Mouse (Mus musculus): ENCODE data around the gene Myl9. TPM values are rescaled to one million over a fixed set of nuclear protein-coding genes. Genes with fewer than 3 reads are reported as not detected.
A peak's percentile ranks its signal among the peaks of the same experiment; 100 is the strongest.

Myl9 gene
- polyA plus RNA-seq, 1 experiment from 2014 or later: 310 TPM

DNA sequence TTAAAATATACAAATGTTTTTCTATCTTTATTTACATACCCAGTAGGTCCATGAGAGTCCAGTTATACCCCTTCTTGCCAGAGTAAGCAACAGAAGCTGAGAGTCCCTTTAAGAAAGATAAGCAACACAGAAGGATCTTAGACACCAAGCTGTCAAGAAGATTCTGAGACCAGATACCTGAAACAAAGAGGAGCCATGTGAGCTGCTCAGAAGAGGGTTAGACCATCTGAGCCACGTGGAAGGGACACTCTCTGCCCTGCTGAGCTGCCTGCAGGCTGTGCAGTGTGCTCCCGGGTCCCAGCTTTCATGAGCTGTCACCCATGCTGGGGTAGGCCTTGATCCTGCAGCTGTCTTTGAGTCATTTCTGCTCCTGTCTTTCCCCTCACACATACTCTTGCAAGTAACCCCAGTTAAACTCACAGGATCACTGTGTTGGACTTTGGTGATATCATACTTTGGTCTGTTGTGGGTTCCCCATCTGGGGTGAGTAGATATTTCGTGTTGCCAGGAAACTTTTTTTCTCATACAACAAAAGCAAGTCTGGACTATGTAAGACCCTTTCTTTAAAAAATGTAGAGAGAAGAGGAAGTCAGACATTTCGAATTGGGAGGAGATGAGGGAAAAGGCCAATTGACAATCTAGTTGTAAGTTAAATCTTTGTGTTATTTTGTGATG lies 28.6 kb downstream of the Myl9 start:
- H3K4me3 ChIP-seq (ENCODE audit: low read depth, low read length): no peak overlapping the region
- WGBS: 62% methylated on average over 4 of the region's 4 CpGs
- no peaks in the 10 kb centered on the region for H3K27me3 ChIP-seq (replicated peaks; ENCODE audit: control insufficient read depth, insufficient read depth, low read length)
- no peaks in the 10 kb centered on the region for H3K9me3 ChIP-seq (ENCODE audit: control insufficient read depth, low read length)
- no peak overlapping the region for H3K4me2 ChIP-seq (ENCODE audit: low read depth, low read length)
- DNase-seq (ENCODE audit: low spot score): no peak
- no peaks in the 10 kb centered on the region for H3K4me1 ChIP-seq (ENCODE audit: control insufficient read depth, insufficient read depth, low read length)
- H3K36me3 ChIP-seq (ENCODE audit: control insufficient read depth, insufficient read depth, low read length): no peaks in the 10 kb centered on the region
- no peak overlapping the region for H3K27ac ChIP-seq (replicated peaks; ENCODE audit: low read depth, low read length)
- ATAC-seq (ENCODE audit: low read depth): no peak
- no peak overlapping the region for H3K9ac ChIP-seq (ENCODE audit: low read depth, low read length)

DNA sequence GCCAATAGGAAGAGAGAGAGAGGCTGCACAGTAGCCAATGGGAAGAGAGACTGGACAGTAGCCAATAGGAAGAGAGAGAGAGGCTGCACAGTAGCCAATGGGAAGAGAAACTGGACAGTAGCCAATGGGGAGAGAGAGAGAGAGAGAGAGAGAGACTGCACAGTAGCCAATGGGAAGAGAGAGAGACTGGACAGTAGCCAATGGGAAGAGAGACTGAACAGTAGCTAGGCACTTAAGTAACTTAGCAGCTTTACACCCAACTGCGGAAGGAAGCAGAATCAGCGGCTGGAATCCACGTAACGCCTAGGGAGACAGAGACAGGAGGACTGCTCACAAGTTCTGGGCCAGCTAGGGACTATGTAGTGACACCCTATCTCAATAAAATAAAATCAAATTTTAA lies 29.4 kb downstream of the Myl9 start:
- DNase-seq (ENCODE audit: low spot score) (no peak), ATAC-seq (ENCODE audit: low read depth) (no peak)
- Histone ChIP-seq H3K27me3 (replicated peaks; ENCODE audit: control insufficient read depth, insufficient read depth, low read length) (no peaks in the 10 kb centered on the region), H3K36me3 (ENCODE audit: control insufficient read depth, insufficient read depth, low read length) (no peaks in the 10 kb centered on the region), H3K9me3 (ENCODE audit: control insufficient read depth, low read length) (no peaks in the 10 kb centered on the region), H3K9ac (ENCODE audit: low read depth, low read length) (no peak overlapping the region), H3K27ac (replicated peaks; ENCODE audit: low read depth, low read length) (no peak overlapping the region), H3K4me1 (ENCODE audit: control insufficient read depth, insufficient read depth, low read length) (no peaks in the 10 kb centered on the region), H3K4me3 (ENCODE audit: low read depth, low read length) (no peak overlapping the region), H3K4me2 (ENCODE audit: low read depth, low read length) (no peak overlapping the region)
- 85% methylated on average over 4 of the region's 4 CpGs for WGBS

GRCm38 (mm10) chr2:156806886-156807285 lies 31.7 kb downstream of the Myl9 start:
- no peaks in the 10 kb centered on the region for H3K9me3 ChIP-seq (ENCODE audit: control insufficient read depth, low read length)
- ATAC-seq (ENCODE audit: low read depth): no peak
- no peaks in the 10 kb centered on the region for H3K4me1 ChIP-seq (ENCODE audit: control insufficient read depth, insufficient read depth, low read length)
- no peak for DNase-seq (ENCODE audit: low spot score)
- H3K4me2 ChIP-seq (ENCODE audit: low read depth, low read length): no peak overlapping the region
- no peak overlapping the region for H3K9ac ChIP-seq (ENCODE audit: low read depth, low read length)
- no peak overlapping the region for H3K4me3 ChIP-seq (ENCODE audit: low read depth, low read length)
- no peaks in the 10 kb centered on the region for H3K36me3 ChIP-seq (ENCODE audit: control insufficient read depth, insufficient read depth, low read length)
- H3K27ac ChIP-seq (replicated peaks; ENCODE audit: low read depth, low read length): no peak overlapping the region
- 75% methylated on average over 6 of the region's 6 CpGs for WGBS
- no peaks in the 10 kb centered on the region for H3K27me3 ChIP-seq (replicated peaks; ENCODE audit: control insufficient read depth, insufficient read depth, low read length)

- Histone ChIP-seq H3K36me3 (ENCODE audit: control insufficient read depth, insufficient read depth, low read length) (no peaks in the 10 kb centered on the region), H3K4me3 (ENCODE audit: low read depth, low read length) (no peak overlapping the region), H3K4me2 (ENCODE audit: low read depth, low read length) (no peak overlapping the region), H3K4me1 (ENCODE audit: control insufficient read depth, insufficient read depth, low read length) (no peaks in the 10 kb centered on the region), H3K9me3 (ENCODE audit: control insufficient read depth, low read length) (no peaks in the 10 kb centered on the region), H3K9ac (ENCODE audit: low read depth, low read length) (no peak overlapping the region), H3K27ac (replicated peaks; ENCODE audit: low read depth, low read length) (no peak overlapping the region), H3K27me3 (replicated peaks; ENCODE audit: control insufficient read depth, insufficient read depth, low read length) (no peaks in the 10 kb centered on the region)
- DNase-seq (ENCODE audit: low spot score) (peak; percentile 89), ATAC-seq (ENCODE audit: low read depth) (peak; percentile 57; the same call in 1 of the 2 replicates)
- 51% methylated on average over 2 of the region's 2 CpGs for WGBS
Measured at GRCm38 (mm10) chr2:156809579-156809978, 34.4 kb downstream of the Myl9 start.

DNA sequence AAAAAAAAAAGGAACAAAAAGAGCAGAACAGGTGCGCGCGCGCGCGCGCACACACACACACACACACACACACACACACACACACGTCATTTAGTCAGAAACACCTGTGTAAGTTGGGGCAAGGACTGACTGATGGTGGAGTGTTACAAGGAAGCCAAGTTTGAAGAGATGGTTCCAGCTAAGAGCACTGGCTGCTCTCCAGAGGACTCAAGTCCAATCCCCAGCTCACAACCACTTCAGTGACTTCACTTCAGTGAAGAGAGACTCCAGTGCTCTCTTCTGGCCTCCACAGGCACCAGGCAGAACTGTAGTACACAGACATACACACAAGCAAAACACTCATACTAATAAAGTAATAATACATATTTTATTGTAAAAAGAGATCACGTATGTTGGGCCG lies 35.5 kb downstream of the Myl9 start:
- Histone ChIP-seq H3K27ac (replicated peaks; ENCODE audit: low read depth, low read length) (no peak overlapping the region), H3K4me3 (ENCODE audit: low read depth, low read length) (no peak overlapping the region), H3K9ac (ENCODE audit: low read depth, low read length) (no peak overlapping the region), H3K27me3 (replicated peaks; ENCODE audit: control insufficient read depth, insufficient read depth, low read length) (no peaks in the 10 kb centered on the region), H3K36me3 (ENCODE audit: control insufficient read depth, insufficient read depth, low read length) (no peaks in the 10 kb centered on the region), H3K4me2 (ENCODE audit: low read depth, low read length) (no peak overlapping the region), H3K4me1 (ENCODE audit: control insufficient read depth, insufficient read depth, low read length) (0 out of 2 replicates have a peak, but pooled peaks cover 3% of the 10 kb centered on the region), H3K9me3 (ENCODE audit: control insufficient read depth, low read length) (no peaks in the 10 kb centered on the region)
- DNase-seq (ENCODE audit: low spot score) (no peak), ATAC-seq (ENCODE audit: low read depth) (no peak)
- 95% methylated on average over 10 of the region's 10 CpGs for WGBS

GRCm38 (mm10) chr2:156811556-156811955 lies 36.3 kb downstream of the Myl9 start:
- no peak overlapping the region for H3K4me3 ChIP-seq (ENCODE audit: low read depth, low read length)
- WGBS: 63% methylated on average over 5 of the region's 5 CpGs
- H3K4me1 ChIP-seq (ENCODE audit: control insufficient read depth, insufficient read depth, low read length): 0 out of 2 replicates have a peak, but pooled peaks cover 3% of the 10 kb centered on the region
- H3K27me3 ChIP-seq (replicated peaks; ENCODE audit: control insufficient read depth, insufficient read depth, low read length): no peaks in the 10 kb centered on the region
- DNase-seq (ENCODE audit: low spot score): no peak
- H3K27ac ChIP-seq (replicated peaks; ENCODE audit: low read depth, low read length): no peak overlapping the region
- H3K9ac ChIP-seq (ENCODE audit: low read depth, low read length): no peak overlapping the region
- H3K9me3 ChIP-seq (ENCODE audit: control insufficient read depth, low read length): no peaks in the 10 kb centered on the region
- no peak for ATAC-seq (ENCODE audit: low read depth)
- no peak overlapping the region for H3K4me2 ChIP-seq (ENCODE audit: low read depth, low read length)
- H3K36me3 ChIP-seq (ENCODE audit: control insufficient read depth, insufficient read depth, low read length): no peaks in the 10 kb centered on the region

DNA sequence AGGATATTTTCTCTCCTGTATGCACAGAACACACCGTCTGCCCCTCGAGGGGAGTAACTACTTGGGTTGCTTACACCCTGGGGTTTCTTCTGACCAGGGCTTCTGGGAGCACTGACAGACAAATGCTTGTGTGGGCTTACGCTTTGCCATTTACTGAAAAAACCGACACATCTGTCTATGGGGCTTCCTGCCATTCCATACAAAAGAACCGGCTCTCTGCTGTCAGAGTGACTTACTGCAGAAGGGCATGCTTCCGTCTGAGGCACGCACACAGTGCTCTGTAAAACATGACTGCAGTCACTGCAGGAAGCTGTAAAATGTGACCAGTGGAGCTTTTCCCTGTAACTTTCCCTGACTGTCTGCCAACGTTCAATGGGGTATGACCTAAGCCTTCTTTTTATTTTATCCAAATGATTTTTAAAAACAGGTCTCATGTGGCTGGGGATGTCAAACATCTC lies 39.2 kb downstream of the Myl9 start:
- ATAC-seq (ENCODE audit: low read depth): peak; percentile 60; the same call in 1 of the 2 replicates
- no peak overlapping the region for H3K9ac ChIP-seq (ENCODE audit: low read depth, low read length)
- WGBS: 13% methylated on average over 8 of the region's 8 CpGs
- H3K9me3 ChIP-seq (ENCODE audit: control insufficient read depth, low read length): no peaks in the 10 kb centered on the region
- peak; percentile 72 for DNase-seq (ENCODE audit: low spot score)
- H3K4me3 ChIP-seq (ENCODE audit: low read depth, low read length): no peak overlapping the region
- H3K4me2 ChIP-seq (ENCODE audit: low read depth, low read length): no peak overlapping the region
- H3K27me3 ChIP-seq (replicated peaks; ENCODE audit: control insufficient read depth, insufficient read depth, low read length): no peaks in the 10 kb centered on the region
- 0 out of 2 replicates have a peak, but pooled peaks cover 3% of the 10 kb centered on the region for H3K4me1 ChIP-seq (ENCODE audit: control insufficient read depth, insufficient read depth, low read length)
- H3K27ac ChIP-seq (replicated peaks; ENCODE audit: low read depth, low read length): peak overlapping the region; percentile 1; the same call in 1 of the 2 replicates
- H3K36me3 ChIP-seq (ENCODE audit: control insufficient read depth, insufficient read depth, low read length): no peaks in the 10 kb centered on the region

GRCm38 (mm10) chr2:156814893-156815292 lies 39.7 kb downstream of the Myl9 start:
- H3K27me3 ChIP-seq (replicated peaks; ENCODE audit: control insufficient read depth, insufficient read depth, low read length): no peaks in the 10 kb centered on the region
- no peaks in the 10 kb centered on the region for H3K36me3 ChIP-seq (ENCODE audit: control insufficient read depth, insufficient read depth, low read length)
- no peak overlapping the region for H3K4me2 ChIP-seq (ENCODE audit: low read depth, low read length)
- no peaks in the 10 kb centered on the region for H3K9me3 ChIP-seq (ENCODE audit: control insufficient read depth, low read length)
- H3K9ac ChIP-seq (ENCODE audit: low read depth, low read length): no peak overlapping the region
- DNase-seq (ENCODE audit: low spot score): no peak
- 0 out of 2 replicates have a peak overlapping the region, but pooled peaks have one; percentile 1 for H3K27ac ChIP-seq (replicated peaks; ENCODE audit: low read depth, low read length)
- 0 out of 2 replicates have a peak, but pooled peaks cover 3% of the 10 kb centered on the region for H3K4me1 ChIP-seq (ENCODE audit: control insufficient read depth, insufficient read depth, low read length)
- ATAC-seq (ENCODE audit: low read depth): no peak
- WGBS: 26% methylated on average over 5 of the region's 5 CpGs
- no peak overlapping the region for H3K4me3 ChIP-seq (ENCODE audit: low read depth, low read length)

- Histone ChIP-seq H3K9ac (ENCODE audit: low read depth, low read length) (no peak overlapping the region), H3K4me2 (ENCODE audit: low read depth, low read length) (no peak overlapping the region), H3K27me3 (replicated peaks; ENCODE audit: control insufficient read depth, insufficient read depth, low read length) (no peaks in the 10 kb centered on the region), H3K4me1 (ENCODE audit: control insufficient read depth, insufficient read depth, low read length) (0 out of 2 replicates have a peak, but pooled peaks cover 3% of the 10 kb centered on the region), H3K27ac (replicated peaks; ENCODE audit: low read depth, low read length) (no peak overlapping the region), H3K36me3 (ENCODE audit: control insufficient read depth, insufficient read depth, low read length) (no peaks in the 10 kb centered on the region), H3K4me3 (ENCODE audit: low read depth, low read length) (no peak overlapping the region), H3K9me3 (ENCODE audit: control insufficient read depth, low read length) (no peaks in the 10 kb centered on the region)
- WGBS: 62% methylated on average over 3 of the region's 3 CpGs
- DNase-seq (ENCODE audit: low spot score): no peak
- ATAC-seq (ENCODE audit: low read depth): no peak
Measured at GRCm38 (mm10) chr2:156815412-156815811, 40.2 kb downstream of the Myl9 start.
